Mouse (Mus musculus) left cerebral cortex, postnatal 4 days (tissue): Measurements from ENCODE around the gene S100a3. TPM values are rescaled to one million over a fixed set of nuclear protein-coding genes. Genes with fewer than 3 reads are reported as not detected.

Experiments
- DNase-seq: peaks from one replicate; pipeline ENCODE4 v3.0.0-alpha.2; 2022
- intact Hi-C: fragments of 180-260 bp; cut with DNase I; formaldehyde crosslinking; loops from one replicate; pipeline ENCODE4 v1.15.1; 2025
- total RNA-seq, 2 experiments: library from RNA; stranded (reverse); gene quantifications; 2 replicates each; pipeline ENCODE4 v1.2.3; 2021

S100a3 gene
- total RNA-seq, 2 experiments from 2014 or later, result 0.40 to 2.0 TPM

GRCm38 (mm10) chr3:90600036-90600435 is 39.7 kb downstream of the S100a3 start:
- intact Hi-C loops, result no loop called here
- no peak for DNase-seq

DNA sequence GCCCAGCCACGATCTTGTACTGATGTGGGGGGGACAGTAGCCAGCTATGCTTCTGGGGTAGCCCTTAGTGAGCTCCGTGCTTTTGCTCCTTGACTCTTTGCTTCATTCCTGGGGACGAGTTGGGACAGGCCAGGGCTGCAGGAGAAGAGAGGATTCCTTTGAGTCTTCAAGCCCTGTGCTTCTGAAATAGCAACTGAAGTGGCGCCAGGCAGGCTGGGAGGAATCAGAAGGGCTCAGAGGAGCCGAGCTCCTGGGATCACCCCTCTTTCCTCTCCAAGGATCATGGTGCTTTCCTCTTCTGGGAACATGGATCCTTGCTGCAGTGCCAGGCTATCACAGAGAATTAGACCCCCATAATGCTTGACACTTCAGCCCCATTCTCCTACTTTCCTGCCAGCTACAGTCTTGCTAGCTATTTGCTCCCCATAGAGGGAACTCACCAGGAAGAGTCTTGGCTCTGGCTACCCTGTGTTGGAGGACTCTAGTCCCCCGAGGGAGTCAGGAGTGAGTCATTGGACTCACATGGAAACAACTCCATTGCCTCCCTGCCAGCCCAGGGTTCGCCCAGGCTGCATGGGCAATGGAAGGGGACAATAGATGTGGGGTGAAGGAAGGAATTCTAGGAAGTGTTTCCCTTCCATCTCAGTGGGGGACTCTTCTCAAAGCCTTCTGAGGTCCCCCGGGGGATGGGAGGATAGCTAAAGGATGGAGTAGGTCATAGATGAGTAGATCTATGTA is 40.2 kb downstream of the S100a3 start:
- no peak for DNase-seq
- intact Hi-C loops, result no loop called here

- no peak for DNase-seq
- intact Hi-C loops, result no loop called here
Measured at GRCm38 (mm10) chr3:90601486-90602110, 41.2 kb downstream of the S100a3 start, which contains the start of gene Gm42674. Gm42674 (plus strand) TSS chr3:90601904.

GRCm38 (mm10) chr3:90603623-90604022 is 43.2 kb downstream of the S100a3 start, which contains the start of gene S100a4:
S100a4 (plus strand) TSS chr3:90603771.
- DNase-seq, result no peak
- intact Hi-C loops, result no loop called here

DNA sequence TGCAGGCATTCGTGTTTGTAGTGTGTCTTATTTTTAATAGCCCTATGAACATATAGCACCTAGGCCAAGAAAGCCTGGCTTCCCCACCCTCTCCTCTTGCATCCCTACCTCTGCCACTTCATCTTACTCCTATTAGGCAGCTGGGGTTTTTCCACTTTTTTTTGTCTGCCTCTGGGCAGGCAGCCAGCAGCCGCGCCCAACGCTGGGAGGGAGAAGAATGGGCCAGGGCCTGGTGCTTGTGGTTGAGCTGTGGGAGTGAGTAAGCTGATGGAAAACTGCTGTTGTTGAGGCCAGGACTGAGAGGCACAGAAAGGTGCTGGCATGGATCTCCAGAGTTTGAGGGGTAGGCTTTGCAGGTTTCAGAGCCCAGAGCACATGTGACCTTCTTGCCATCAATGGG is 44.0 kb downstream of the S100a3 start:
- intact Hi-C loops, result no loop called here
- peak; percentile 45 for DNase-seq

DNA sequence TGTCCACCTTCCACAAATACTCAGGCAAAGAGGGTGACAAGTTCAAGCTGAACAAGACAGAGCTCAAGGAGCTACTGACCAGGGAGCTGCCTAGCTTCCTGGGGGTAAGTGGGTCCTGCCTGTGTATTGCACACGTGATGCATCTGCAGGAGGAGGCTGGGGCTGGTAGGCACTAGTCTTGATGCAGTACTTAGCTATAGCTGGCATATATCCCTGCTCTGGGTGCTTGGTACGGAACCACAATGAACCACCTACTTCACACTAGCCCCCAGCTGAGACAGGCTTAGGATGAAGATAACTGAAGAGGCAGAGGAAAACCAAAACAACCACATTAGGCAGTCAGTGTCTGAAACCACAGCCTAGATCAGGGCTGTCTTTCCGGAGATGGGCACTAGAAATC is 44.7 kb downstream of the S100a3 start:
- DNase-seq, result no peak
- intact Hi-C loops, result no loop called here

DNA sequence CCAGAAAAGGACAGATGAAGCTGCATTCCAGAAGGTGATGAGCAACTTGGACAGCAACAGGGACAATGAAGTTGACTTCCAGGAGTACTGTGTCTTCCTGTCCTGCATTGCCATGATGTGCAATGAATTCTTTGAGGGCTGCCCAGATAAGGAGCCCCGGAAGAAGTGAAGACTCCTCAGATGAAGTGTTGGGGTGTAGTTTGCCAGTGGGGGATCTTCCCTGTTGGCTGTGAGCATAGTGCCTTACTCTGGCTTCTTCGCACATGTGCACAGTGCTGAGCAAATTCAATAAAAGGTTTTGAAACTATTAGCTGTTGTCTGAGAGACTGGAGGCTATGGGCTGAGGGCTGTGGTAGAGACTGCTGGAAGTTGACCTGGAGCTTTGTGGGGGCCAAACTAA is 45.4 kb downstream of the S100a3 start:
- intact Hi-C loops, result no loop called here
- no peak for DNase-seq

DNA sequence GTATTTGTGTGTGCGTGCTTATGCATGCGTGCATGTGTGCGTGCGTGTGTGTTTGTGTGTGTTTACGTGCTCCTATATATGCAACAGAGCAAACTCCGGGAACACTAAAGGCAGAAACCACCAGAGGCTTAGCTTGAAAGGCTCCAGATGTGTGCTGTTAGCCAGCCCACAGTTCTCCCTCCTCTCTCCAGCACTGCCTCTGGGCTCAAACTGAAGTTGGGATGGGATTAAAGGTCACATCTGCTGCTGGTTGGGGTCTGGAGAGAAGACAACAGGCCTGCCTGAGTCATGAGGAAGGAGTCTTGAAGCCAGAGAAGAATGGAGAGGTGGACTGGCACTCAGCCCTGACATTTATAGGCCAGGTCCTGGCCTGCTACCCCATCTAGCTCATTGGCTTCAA is 45.8 kb downstream of the S100a3 start:
- no peak for DNase-seq

GRCm38 (mm10) chr3:90607361-90607760 is 47.0 kb downstream of the S100a3 start:
- intact Hi-C loops, result no loop called here
- no peak for DNase-seq

More for the DNA sequence above, 45.8 kb downstream of the S100a3 start:
- intact Hi-C loops, result no loop called here

DNA sequence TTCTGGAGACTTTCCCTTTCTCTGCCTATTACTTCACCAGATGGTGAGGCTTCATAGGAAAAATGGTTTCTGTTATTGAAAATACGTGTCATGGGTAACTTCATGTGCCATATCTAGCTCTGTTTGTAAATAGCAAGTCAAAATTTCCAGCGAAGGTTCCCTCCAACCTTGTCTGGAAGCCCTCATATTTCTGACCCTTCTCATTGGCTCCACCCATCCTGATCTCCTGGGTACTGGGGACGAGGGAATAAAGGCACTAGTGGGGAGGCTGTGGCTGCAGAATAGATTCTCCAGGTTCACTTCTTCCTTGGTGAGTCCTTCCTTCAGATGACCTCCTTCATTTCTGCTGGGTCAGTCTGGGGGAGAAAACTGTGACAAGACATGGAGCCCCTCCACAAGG is 47.8 kb downstream of the S100a3 start, which contains the start of gene S100a5:
Gene S100a5, plus strand, starts transcription at position 301 of the 400 bp plus-strand sequence.
- DNase-seq, result no peak
- intact Hi-C loops, result no loop called here

DNA sequence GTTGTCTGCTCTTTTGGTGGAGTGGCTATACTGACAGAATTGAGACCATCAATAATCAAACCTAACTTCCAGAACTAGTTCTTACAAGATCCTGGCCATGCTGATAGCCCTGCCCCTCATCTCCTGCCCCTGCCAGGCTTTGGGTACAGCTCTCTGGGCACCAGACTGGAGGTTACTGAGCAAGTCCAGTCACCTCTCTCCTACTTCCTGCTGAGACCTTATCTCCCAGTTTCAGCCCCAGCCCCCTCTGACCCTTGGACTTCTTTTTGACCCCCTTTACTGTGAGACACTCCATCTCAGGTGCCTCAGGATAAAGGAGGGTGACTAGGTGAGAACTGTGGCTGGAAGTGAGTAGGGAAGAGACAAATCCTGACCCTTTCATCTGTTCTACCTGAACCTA is 48.7 kb downstream of the S100a3 start:
- intact Hi-C loops, result no loop called here
- DNase-seq, result no peak

DNA sequence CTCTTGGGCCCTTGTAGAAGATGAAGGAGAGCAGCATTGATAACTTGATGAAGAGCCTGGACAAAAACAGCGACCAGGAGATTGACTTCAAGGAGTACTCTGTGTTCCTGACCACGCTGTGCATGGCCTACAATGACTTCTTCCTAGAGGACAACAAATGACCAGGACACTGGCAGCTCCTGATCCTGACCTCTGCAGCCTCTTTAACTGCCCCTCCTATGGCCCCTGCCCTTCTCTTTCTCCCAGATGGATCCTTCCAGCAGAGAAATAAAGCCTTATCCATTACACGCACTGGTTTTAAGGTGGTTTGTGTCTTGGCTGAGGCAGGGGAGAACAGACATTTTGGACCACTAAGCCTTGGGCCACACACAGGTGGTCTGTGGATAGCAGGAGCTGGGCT is 51.1 kb downstream of the S100a3 start:
- intact Hi-C loops, result no loop called here

GRCm38 (mm10) chr3:90612061-90612460 is 51.7 kb downstream of the S100a3 start:
- intact Hi-C loops, result no loop called here

More for the DNA sequence above, 51.1 kb downstream of the S100a3 start:
- no peak for DNase-seq

DNA sequence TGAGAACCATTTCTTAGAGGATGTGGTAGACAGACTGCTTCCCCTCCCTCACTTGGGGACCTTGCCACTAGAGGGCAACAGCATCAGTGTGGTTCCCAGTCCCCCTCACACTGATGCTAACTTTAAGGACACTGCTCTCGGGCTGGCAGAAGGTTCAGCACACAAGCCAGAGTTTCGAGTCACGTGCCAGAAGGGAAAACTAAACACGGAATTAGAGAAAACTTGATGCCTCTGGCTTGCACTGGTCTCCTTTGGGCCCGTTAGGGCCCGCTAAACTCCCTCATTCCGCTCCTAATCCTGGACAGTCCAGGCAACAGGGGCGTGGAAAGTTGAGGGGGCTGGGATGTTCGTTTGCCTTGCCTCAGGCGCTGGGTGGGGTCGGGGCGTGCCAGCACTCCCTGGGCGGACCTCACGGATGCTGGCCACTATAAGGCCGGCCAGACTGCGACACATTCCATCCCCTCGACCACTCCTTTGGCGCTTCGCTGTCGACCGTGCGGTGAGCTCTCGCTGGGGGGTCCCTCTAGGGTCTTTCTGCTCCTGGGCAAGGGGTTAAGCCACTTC is 52.4 kb downstream of the S100a3 start, which contains the start of gene S100a6:
Gene S100a6, plus strand, starts transcription at position 155 of the 564 bp plus-strand sequence.
- peak; percentile 61 for DNase-seq
- intact Hi-C loops, result no loop called here

More at GRCm38 (mm10) chr3:90612061-90612460, 51.7 kb downstream of the S100a3 start:
- DNase-seq, result no peak

DNA sequence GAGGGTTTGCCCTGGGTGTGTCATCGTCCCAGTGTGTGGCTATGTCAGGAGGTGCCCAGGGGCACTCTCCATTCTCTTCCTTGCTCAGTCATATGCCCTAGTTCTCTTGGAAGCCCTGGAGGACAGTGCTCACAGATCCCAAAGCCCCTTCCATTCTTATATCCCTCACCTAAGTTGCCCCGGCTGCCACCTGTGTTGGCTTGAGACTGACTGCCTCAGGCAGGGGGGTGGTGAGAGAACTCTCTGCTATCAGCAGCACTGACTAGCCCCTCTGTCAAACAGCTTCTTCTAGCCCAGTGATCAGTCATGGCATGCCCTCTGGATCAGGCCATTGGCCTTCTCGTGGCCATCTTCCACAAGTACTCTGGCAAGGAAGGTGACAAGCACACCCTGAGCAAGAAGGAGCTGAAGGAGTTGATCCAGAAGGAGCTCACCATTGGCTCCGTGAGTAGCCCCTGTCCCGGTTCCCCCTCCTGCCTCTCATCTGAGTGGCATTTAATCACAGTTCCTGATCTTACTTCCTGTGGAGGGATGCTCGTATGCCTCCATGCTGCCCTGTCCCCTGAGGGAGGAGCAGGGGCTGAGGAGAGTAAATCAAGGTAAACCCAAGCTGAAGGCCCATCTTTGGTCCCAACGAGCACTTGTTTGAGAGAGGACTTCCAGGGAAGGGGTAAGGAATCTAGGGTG is 53.2 kb downstream of the S100a3 start:
- intact Hi-C loops, result no loop called here
- DNase-seq, result no peak

- intact Hi-C loops, result no loop called here
- DNase-seq, result no peak
Measured at GRCm38 (mm10) chr3:90614148-90614530, 53.8 kb downstream of the S100a3 start.

DNA sequence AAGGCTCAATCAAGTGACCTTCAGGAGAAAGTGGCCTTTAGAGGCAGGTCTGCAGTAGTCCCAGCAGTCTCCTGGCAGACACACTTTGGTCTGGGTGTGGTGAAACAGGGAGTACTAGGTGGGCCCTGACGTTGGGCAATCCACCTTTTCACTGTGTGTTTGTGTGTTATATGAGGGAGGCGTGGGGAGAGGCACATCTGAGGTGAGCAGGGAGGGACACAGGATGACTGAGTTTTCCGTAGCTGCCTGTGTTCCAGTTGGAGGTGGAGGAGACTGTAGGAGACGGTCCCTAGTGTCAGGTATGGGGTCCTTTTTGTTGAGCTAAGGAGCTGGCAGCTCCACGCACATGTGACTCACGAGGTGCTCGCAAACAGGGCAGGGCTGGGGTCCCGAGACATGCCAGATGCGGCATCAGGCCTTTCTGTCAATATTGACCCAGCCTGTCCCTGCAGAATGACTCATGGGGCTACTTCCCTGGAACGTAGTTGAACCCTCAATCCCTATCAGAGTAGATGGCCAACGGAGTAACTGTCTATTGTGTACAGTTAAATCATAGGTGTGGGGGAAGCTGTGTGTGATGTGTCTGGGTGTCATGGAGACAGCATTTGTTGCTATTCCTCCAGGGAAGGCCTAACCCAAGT is 54.4 kb downstream of the S100a3 start:
- no peak for DNase-seq
- intact Hi-C loops, result no loop called here

DNA sequence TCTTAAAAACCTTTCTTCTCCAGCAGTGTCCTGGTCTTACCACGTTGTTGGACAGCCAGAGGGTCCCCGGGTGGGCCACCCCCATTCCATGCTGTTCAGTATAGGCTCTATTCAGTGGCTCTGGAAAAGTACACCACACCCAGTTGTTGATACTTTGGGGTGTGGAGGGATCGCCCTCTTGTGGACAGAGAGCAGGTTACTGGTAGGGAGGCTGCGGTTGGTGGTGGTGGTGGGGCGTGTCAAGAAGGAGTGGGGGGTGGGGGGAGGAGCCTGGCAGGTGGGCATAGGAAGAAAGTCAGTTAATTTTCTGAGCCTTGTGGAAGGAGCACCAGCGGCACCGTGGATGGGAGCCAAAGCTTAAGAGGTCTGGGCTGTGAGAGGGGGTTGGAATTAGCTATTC is 55.0 kb downstream of the S100a3 start:
- DNase-seq, result peak; percentile 69
- intact Hi-C loops, result no loop called here

GRCm38 (mm10) chr3:90615911-90616310 is 55.5 kb downstream of the S100a3 start:
- intact Hi-C loops, result no loop called here
- no peak for DNase-seq

GRCm38 (mm10) chr3:90617586-90617985 is 57.2 kb downstream of the S100a3 start:
- intact Hi-C loops, result no loop called here
- no peak for DNase-seq

- DNase-seq, result no peak
- intact Hi-C loops, result loop anchor here (10.0 kb wide), 1 partner anchor 117 kb away; the partner anchor contains the start of gene Chtop
Measured at GRCm38 (mm10) chr3:90621552-90621951, 61.2 kb downstream of the S100a3 start.
